Mouse (Mus musculus) CH12.LX (cell line): ENCODE results near the gene Grtp1. TPM values are rescaled to one million over a fixed set of nuclear protein-coding genes. Genes with fewer than 3 reads are reported as not detected.

Experiments
- DNase-seq: peaks from one replicate; pipeline ENCODE4 v3.0.0-alpha.2; 2013; ENCODE audit errors: extremely low read depth
- H3K27ac ChIP-seq: 2 replicates; pipeline ENCODE4 v1.5.1; 2012; ENCODE audit warnings: low read depth, mild to moderate bottlenecking, control low read depth, moderate library complexity; ENCODE audit not compliant: insufficient read depth
- H3K27me3 ChIP-seq: replicated peaks from 2 replicates; pipeline ENCODE3; 2012; ENCODE audit warnings: inconsistent platforms
- H3K36me3 ChIP-seq, 2 experiments: replicated peaks in 1 of 2; 2 replicates each; pipeline versions ENCODE3 to v1.6.1; 2012; ENCODE audit warnings: inconsistent platforms in 1 of 2, low read length in 1 of 2, mild to moderate bottlenecking in 1 of 2, mixed read lengths in 1 of 2, moderate library complexity in 1 of 2; ENCODE audit not compliant: control insufficient read depth in 1 of 2, insufficient read depth in 1 of 2
- H3K4me1 ChIP-seq, 2 experiments: 2 replicates each; pipeline ENCODE4 v1.6.1; 2012; ENCODE audit warnings: inconsistent platforms in 1 of 2, moderate library complexity in 1 of 2; ENCODE audit not compliant: insufficient read depth in 2 of 2, control insufficient read depth in 1 of 2
- H3K4me2 ChIP-seq: 2 replicates; pipeline ENCODE4 v1.6.1; 2012; ENCODE audit warnings: low read depth, mild to moderate bottlenecking, control low read depth; ENCODE audit not compliant: poor library complexity, insufficient read depth, severe bottlenecking
- H3K4me3 ChIP-seq, 3 experiments: fragments of 150-350 bp in 1 of 3; sonication (generic) in 1 of 3; replicated peaks in 1 of 3; 2 replicates each; pipeline versions ENCODE3 to v1.5.1; 2011 to 2012; ENCODE audit warnings: low read depth in 2 of 3, low read length in 2 of 3, mild to moderate bottlenecking in 2 of 3, moderate library complexity in 2 of 3, control low read depth in 1 of 3, improper control_type of control experiment in 1 of 3, inconsistent platforms in 1 of 3, mixed read lengths in 1 of 3; ENCODE audit not compliant: poor library complexity in 1 of 3
- H3K79me2 ChIP-seq: replicated peaks from 2 replicates; pipeline ENCODE4 v1.6.1; 2012; ENCODE audit warnings: mild to moderate bottlenecking, moderate library complexity; ENCODE audit not compliant: control insufficient read depth, poor library complexity, insufficient read depth, severe bottlenecking; ENCODE audit errors: extremely low read depth
- H3K9ac ChIP-seq: 2 replicates; pipeline ENCODE4 v1.6.1; 2012; ENCODE audit warnings: low read depth, mild to moderate bottlenecking, control low read depth, moderate library complexity; ENCODE audit not compliant: insufficient read depth
- H3K9me3 ChIP-seq: replicated peaks from 2 replicates; pipeline ENCODE3; 2012; ENCODE audit warnings: low read length, inconsistent platforms, mixed read lengths
- BHLHE40 ChIP-seq: IDR thresholded peaks from 2 replicates; pipeline ENCODE4 v1.6.1; 2011; ENCODE audit warnings: mild to moderate bottlenecking, low read depth, low read length, improper control_type of control experiment
- CHD1 ChIP-seq: IDR thresholded peaks from 2 replicates; pipeline ENCODE4 v1.6.1; 2012; ENCODE audit warnings: low read depth, low read length, improper control_type of control experiment, inconsistent platforms
- CHD2 ChIP-seq: IDR thresholded peaks from 2 replicates; pipeline ENCODE4 v1.6.1; 2011; ENCODE audit warnings: low read length, improper control_type of control experiment
- E2F4 ChIP-seq: IDR thresholded peaks from 2 replicates; pipeline ENCODE4 v1.6.1; 2011; ENCODE audit warnings: low read depth, low read length, improper control_type of control experiment; ENCODE audit not compliant: insufficient replicate concordance
- EP300 ChIP-seq: IDR thresholded peaks from 2 replicates; pipeline ENCODE4 v1.6.1; 2011; ENCODE audit warnings: low read length, improper control_type of control experiment
- ETS1 ChIP-seq: conservative IDR thresholded peaks from 2 replicates; pipeline ENCODE4 v1.6.1; 2012; ENCODE audit warnings: low read depth, mild to moderate bottlenecking, inconsistent platforms, low read length, improper control_type of control experiment, moderate library complexity
- HCFC1 ChIP-seq: IDR thresholded peaks from 2 replicates; pipeline ENCODE4 v1.6.1; 2012; ENCODE audit warnings: low read depth, mild to moderate bottlenecking, inconsistent platforms, low read length, improper control_type of control experiment
- IRF4 ChIP-seq: IDR thresholded peaks from 2 replicates; pipeline ENCODE4 v1.6.1; 2014; ENCODE audit warnings: low read depth, mild to moderate bottlenecking, inconsistent platforms, low read length, improper control_type of control experiment
- JUN ChIP-seq: IDR thresholded peaks from 2 replicates; pipeline ENCODE4 v1.6.1; 2011; ENCODE audit warnings: low read depth, mild to moderate bottlenecking, low read length, improper control_type of control experiment, moderate library complexity; ENCODE audit not compliant: insufficient read depth
- JUND ChIP-seq: conservative IDR thresholded peaks from 2 replicates; pipeline ENCODE4 v1.6.1; 2011; ENCODE audit warnings: low read depth, low read length, improper control_type of control experiment
- KAT2A ChIP-seq: IDR thresholded peaks from 2 replicates; pipeline ENCODE4 v1.6.1; 2012; ENCODE audit warnings: low read length, improper control_type of control experiment, inconsistent platforms; ENCODE audit not compliant: insufficient replicate concordance
- MAX ChIP-seq: IDR thresholded peaks from 2 replicates; pipeline ENCODE4 v1.6.1; 2011; ENCODE audit warnings: low read length, improper control_type of control experiment
- MAZ ChIP-seq: IDR thresholded peaks from 2 replicates; pipeline ENCODE4 v1.6.1; 2012; ENCODE audit warnings: low read depth, mild to moderate bottlenecking, inconsistent platforms, low read length, improper control_type of control experiment, moderate library complexity
- MEF2A ChIP-seq: IDR thresholded peaks from 2 replicates; pipeline ENCODE4 v1.6.1; 2014; ENCODE audit warnings: low read depth, mild to moderate bottlenecking, inconsistent platforms, low read length, improper control_type of control experiment, borderline replicate concordance
- MXI1 ChIP-seq: IDR thresholded peaks from 2 replicates; pipeline ENCODE4 v1.6.1; 2011; ENCODE audit warnings: mild to moderate bottlenecking, low read depth, low read length, improper control_type of control experiment
- NELFE ChIP-seq: IDR thresholded peaks from 2 replicates; pipeline ENCODE4 v1.6.1; 2011; ENCODE audit warnings: low read depth, low read length, improper control_type of control experiment
- PAX5 ChIP-seq: IDR thresholded peaks from 2 replicates; pipeline ENCODE4 v1.6.1; 2012; ENCODE audit warnings: low read length, inconsistent platforms, mixed read lengths
- POLR2A ChIP-seq: IDR thresholded peaks from 2 replicates; pipeline ENCODE4 v1.6.1; 2011; ENCODE audit warnings: low read depth, mild to moderate bottlenecking, improper control_type of control experiment, low read length
- POLR2AphosphoS2 ChIP-seq: IDR thresholded peaks from 2 replicates; pipeline ENCODE4 v1.6.1; 2011; ENCODE audit warnings: low read depth, low read length, improper control_type of control experiment
- RAD21 ChIP-seq: IDR thresholded peaks from 2 replicates; pipeline ENCODE4 v1.6.1; 2011; ENCODE audit warnings: low read depth, mild to moderate bottlenecking, low read length, improper control_type of control experiment, moderate library complexity
- RCOR1 ChIP-seq: conservative IDR thresholded peaks from 2 replicates; pipeline ENCODE4 v1.6.1; 2012; ENCODE audit warnings: low read depth, mild to moderate bottlenecking, inconsistent platforms, low read length, improper control_type of control experiment
- SIN3A ChIP-seq: IDR thresholded peaks from 2 replicates; pipeline ENCODE4 v1.6.1; 2012; ENCODE audit warnings: low read length, improper control_type of control experiment, inconsistent platforms
- TCF12 ChIP-seq: IDR thresholded peaks from 2 replicates; pipeline ENCODE4 v1.6.1; 2014; ENCODE audit warnings: low read depth, mild to moderate bottlenecking, inconsistent platforms, low read length, improper control_type of control experiment
- UBTF ChIP-seq: IDR thresholded peaks from 2 replicates; pipeline ENCODE4 v1.6.1; 2012; ENCODE audit warnings: low read depth, mild to moderate bottlenecking, inconsistent platforms, low read length, improper control_type of control experiment, moderate library complexity
- USF1 ChIP-seq: IDR thresholded peaks from 2 replicates; pipeline ENCODE4 v1.6.1; 2014; ENCODE audit warnings: low read depth, mild to moderate bottlenecking, inconsistent platforms, low read length, improper control_type of control experiment
- ZC3H11A ChIP-seq: IDR thresholded peaks from 2 replicates; pipeline ENCODE4 v1.6.1; 2012; ENCODE audit warnings: low read depth, mild to moderate bottlenecking, inconsistent platforms, low read length, improper control_type of control experiment
- ZKSCAN1 ChIP-seq: IDR thresholded peaks from 2 replicates; pipeline ENCODE4 v1.6.1; 2012; ENCODE audit warnings: low read depth, inconsistent platforms, low read length, improper control_type of control experiment, borderline replicate concordance
- ZMIZ1 ChIP-seq: IDR thresholded peaks from 2 replicates; pipeline ENCODE4 v1.6.1; 2012; ENCODE audit warnings: low read depth, mild to moderate bottlenecking, inconsistent platforms, low read length, improper control_type of control experiment
- ZNF384 ChIP-seq: IDR thresholded peaks from 2 replicates; pipeline ENCODE4 v1.6.1; 2012; ENCODE audit warnings: low read depth, low read length, improper control_type of control experiment, inconsistent platforms
- dilution Hi-C: fragments of 300-500 bp; cut with MboI; formaldehyde crosslinking; loops from 2 replicates; pipeline ENCODE4 v1.14.3; 2020; ENCODE audit warnings: low sequenced_read_pairs; ENCODE audit not compliant: extremely low pct_unique_long_range_greater_than_20kb, extremely low pct_ligation_motif_present
- in situ Hi-C: fragments of 300-500 bp; cut with MboI; formaldehyde crosslinking; loops from 3 replicates; pipeline ENCODE4 v1.14.3; 2019; ENCODE audit warnings: low sequenced_read_pairs, low pct_ligation_motif_present, low pct_unique_long_range_greater_than_20kb, mixed read lengths
- polyA plus RNA-seq: library from polyadenylated mRNA; unstranded; fragments of >175 nt; gene quantifications from 2 replicates; pipeline ENCODE4 v1.2.1, GENCODE M21; 2012; ENCODE audit warnings: low read depth; ENCODE audit not compliant: insufficient read length
- total RNA-seq, 2 experiments: library from RNA; depleted of rRNA; stranded (reverse); fragments of 300-350 nt in 1 of 2; fragments of >200 nt in 1 of 2; gene quantifications; 2 replicates each; pipeline ENCODE4 v1.2.3; 2012 to 2014

The Grtp1 gene
- total and polyA plus RNA-seq, 3 experiments, result 0.04 to 0.13 TPM; not detected in 1

- in situ Hi-C loops (no loop called here), dilution Hi-C loops (no loop called here)
- Histone ChIP-seq H3K79me2 (no peaks in the 10 kb centered on the region), H3K27ac (no peak overlapping the region), H3K4me1 (peaks cover 11 to 26% of the 10 kb centered on the region in 2 experiments), H3K36me3 (no peaks in the 10 kb centered on the region), H3K27me3 (peaks cover 98% of the 10 kb centered on the region), H3K9me3 (peaks cover 2% of the 10 kb centered on the region), H3K4me3 (no peak overlapping the region), H3K4me2 (peak overlapping the region; percentile 7; the same call in 1 of the 2 replicates), H3K9ac (no peak overlapping the region)
- peak; percentile 76 for DNase-seq
- TF ChIP-seq POLR2AphosphoS2 (no peak), USF1 (no peak), ZNF384 (no peak), ZMIZ1 (no peak), HCFC1 (no peak), EP300 (peak; percentile 43; the same call in 1 of the 2 replicates), MXI1 (no peak), CHD2 (0 out of 2 replicates have a peak, but pooled peaks have one; percentile 21), SIN3A (0 out of 2 replicates have a peak, but pooled peaks have one; percentile 26), JUN (no peak), IRF4 (peak; percentile 47; the same call in 1 of the 2 replicates), MEF2A (peak; percentile 76; the same call in 1 of the 2 replicates), RCOR1 (no peak), BHLHE40 (0 out of 2 replicates have a peak, but pooled peaks have one; percentile 23), NELFE (no peak), POLR2A (no peak), TCF12 (peak; percentile 45; the same call in 1 of the 2 replicates), JUND (no peak)
These were observed 25.9 kb upstream of the Grtp1 start for GRCm38 (mm10) chr8:13226288-13226687.

GRCm38 (mm10) chr8:13224426-13224825 lies 24.0 kb upstream of the Grtp1 start:
- no peak overlapping the region for H3K4me3 ChIP-seq
- H3K27me3 ChIP-seq, result peaks cover 94% of the 10 kb centered on the region

More at GRCm38 (mm10) chr8:13224426-13224825, 24.0 kb upstream of the Grtp1 start:
- in situ Hi-C loops, result loop anchor here (25.0 kb wide), 1 partner anchor 237 kb away; no protein-coding TSS in a partner anchor
- TF ChIP-seq TCF12 (no peak), ETS1 (no peak), E2F4 (no peak), MAX (no peak), EP300 (no peak), RAD21 (no peak), PAX5 (no peak), MAZ (no peak), CHD2 (no peak), IRF4 (no peak), ZNF384 (no peak), KAT2A (no peak), POLR2AphosphoS2 (no peak), MEF2A (no peak), CHD1 (no peak), RCOR1 (no peak), ZKSCAN1 (no peak), SIN3A (no peak), ZC3H11A (no peak), UBTF (no peak)
- TF ChIP-seq, all 38 proteins: peak for 0
- Histone ChIP-seq H3K9me3 (peaks cover 2% of the 10 kb centered on the region), H3K36me3 (no peaks in the 10 kb centered on the region), H3K4me1 (peaks cover 14 to 33% of the 10 kb centered on the region in 2 experiments), H3K27ac (no peak overlapping the region), H3K9ac (no peak overlapping the region), H3K79me2 (no peaks in the 10 kb centered on the region), H3K4me2 (no peak overlapping the region)
- dilution Hi-C loops, result no loop called here
- DNase-seq, result no peak
